Mouse (Mus musculus): ENCODE results near the gene Plxdc1.

- TF ChIP-seq CTCF (IDR thresholded peaks at IDR 0.05; ENCODE audit: low read depth) (no peak), EP300 (optimal IDR thresholded peaks at IDR 0.05) (no peak)
Measured at GRCm38 (mm10) chr11:97953179-97953938, 32.9 kb downstream of the Plxdc1 start.

All from stomach, postnatal 0 days (tissue).